Mouse (Mus musculus) right cerebral cortex, postnatal 10 days (tissue): ENCODE data around the gene Pik3cd.
A peak's percentile ranks its signal among the peaks of the same experiment; 100 is the strongest.

Experiments used
- DNase-seq, 2 experiments: peaks; one replicate each; pipeline ENCODE4 v3.0.0; 2021; ENCODE audit warnings: low spot score in 2 of 2

The Pik3cd gene

GRCm38 (mm10) chr4:149724916-149725470, 22.6 kb upstream of the Pik3cd start:
- DNase-seq: no peak

- DNase-seq: no peak
These were observed 21.7 kb upstream of the Pik3cd start for GRCm38 (mm10) chr4:149723855-149724731.

DNA sequence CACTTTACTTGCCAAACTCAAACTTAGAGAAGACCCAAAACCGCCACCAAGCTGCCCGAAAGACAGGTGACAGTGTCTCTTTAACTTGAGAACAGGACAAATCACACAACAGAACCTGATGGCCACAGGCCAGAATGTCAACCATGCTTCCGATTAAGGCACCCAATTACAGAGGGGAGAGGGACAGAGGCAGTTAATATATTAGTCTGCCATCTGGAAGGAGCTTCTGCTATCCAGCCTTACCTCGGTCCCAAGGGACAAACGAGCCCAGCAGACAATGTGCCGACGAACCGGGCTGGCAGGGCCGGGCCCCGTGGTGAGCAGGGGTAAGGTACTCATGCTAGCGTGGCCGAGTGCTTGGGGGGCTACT, 20.6 kb upstream of the Pik3cd start:
- DNase-seq: no peak

DNA sequence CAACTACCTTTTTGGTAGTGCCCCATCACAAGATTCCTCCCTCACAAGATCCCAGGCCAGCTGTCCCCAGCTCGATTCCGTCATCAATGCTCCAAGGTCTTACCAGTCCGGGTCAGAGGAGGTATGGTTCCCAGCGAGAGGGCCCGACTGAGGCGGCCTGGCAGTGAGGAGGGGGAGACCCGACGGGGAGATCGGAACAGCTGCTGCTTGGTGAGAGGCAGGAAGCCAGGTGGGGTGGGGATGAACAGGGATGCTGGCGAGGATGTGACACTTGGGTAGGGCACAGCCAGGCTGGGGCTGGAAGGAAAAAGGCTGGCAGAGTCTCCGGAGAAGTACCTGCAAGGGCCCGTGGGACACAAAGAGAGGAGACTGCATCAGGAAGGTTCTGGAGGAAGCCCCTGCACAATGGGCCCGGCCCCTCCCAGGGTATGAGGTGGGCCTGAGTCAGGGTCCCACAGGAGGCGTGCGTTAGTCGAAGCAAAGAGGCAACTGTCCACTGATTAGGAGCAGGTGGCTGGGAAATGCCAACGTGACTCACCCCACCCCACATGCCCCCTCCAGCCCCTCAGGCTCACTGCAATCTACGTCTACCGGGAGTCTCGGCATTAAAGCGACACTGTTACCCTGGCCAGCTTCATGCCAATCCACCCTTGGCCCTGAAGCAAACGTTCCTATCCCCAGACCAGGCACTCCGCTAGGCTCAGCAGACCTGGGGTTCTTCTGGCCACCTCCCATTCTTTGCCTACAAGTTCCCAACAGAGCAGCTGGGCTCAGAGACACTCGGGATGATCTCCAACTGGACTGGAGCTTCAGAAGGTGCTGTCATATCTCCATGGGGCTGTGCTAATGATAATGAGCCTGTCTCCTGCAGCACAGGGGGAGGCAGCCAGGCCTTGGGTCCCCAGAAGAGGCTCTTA, 20.0 kb upstream of the Pik3cd start:
- DNase-seq: no peak

DNA sequence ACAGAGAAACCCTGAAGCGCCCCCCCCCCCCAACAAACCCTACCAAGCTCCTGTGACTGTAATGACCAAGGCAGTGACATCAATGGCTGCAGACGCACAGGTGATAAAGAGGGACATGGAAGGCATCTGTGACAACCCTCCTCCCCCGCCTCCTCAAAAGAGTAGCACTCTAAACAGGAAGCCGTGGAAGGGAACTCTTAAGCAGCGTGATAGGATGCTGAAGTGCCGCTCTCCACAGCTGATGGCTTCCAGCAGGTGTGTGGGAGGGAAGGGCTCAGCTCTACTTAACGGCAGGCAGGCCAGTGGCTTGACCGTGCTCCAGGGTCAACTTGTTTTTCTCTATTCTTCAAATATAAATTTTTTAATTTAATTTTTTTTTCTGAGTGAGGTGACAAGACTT, 18.8 kb upstream of the Pik3cd start:
- DNase-seq: no peak

DNA sequence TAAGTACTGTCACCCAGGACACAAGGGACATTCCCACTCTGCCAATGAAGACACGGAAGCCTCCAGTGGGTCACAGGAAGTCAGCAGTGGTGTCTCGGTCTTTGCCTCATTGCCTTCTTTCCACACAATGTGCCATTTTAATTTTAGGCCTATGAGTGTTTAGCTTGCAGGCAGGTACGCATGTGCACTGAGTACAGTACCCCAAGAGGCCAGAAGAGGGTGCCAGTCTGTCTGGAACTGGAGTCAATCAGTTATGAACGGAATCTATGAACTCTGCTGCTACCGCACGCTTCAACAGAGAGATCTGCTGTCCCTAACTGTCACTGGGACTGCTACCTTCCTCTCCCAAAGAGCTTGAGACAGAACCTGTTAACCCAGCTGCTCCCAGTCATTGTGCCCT, 17.3 kb upstream of the Pik3cd start:
- DNase-seq: peak in 1 of 2 experiments; percentile 75

- no peak for DNase-seq
These were observed 12.2 kb upstream of the Pik3cd start for GRCm38 (mm10) chr4:149714542-149714941.

DNA sequence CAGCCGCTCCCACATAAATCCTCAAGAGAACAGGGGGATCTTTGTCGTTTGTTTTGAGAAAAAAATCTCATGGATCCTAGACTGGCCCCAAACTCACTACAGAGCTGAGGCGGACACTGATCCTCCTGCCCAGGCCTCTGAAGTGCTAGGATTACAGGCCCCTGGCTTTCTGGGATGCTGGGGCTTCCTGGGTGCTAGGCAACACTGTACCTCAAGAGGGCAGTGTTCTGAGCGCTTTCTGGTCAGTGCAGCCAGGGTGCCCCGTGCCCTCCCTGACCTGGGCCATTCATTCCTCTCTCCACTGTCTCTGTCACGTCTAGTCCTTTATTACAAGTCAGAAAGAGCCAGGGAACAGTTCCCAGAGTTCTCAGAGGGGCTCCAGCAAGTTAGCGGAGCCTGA, 9.6 kb upstream of the Pik3cd start:
- peak; percentile 31 to 36 for DNase-seq

- no peak for DNase-seq
These were observed 9.1 kb upstream of the Pik3cd start for GRCm38 (mm10) chr4:149711485-149711884.

DNA sequence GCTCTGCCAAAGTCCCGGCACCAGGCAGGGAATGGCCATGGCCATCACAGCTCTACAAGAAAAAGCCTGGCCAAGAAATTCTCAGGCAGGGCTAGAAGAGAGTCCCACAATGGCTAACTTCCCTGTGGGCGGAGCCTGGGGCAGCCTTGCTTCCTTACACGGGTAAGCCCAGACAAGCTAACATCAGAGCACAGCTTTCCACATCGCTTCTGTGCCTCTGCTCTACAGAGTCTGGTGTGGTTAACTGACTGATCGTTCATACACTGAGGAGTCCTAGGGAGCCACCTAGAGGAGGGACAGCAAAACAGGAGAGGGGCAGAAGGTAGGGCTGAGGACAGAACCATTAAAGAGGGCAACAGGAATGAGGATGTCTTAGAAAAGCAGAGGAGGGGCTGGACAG, 8.1 kb upstream of the Pik3cd start:
- peak; percentile 66 to 71 for DNase-seq

DNA sequence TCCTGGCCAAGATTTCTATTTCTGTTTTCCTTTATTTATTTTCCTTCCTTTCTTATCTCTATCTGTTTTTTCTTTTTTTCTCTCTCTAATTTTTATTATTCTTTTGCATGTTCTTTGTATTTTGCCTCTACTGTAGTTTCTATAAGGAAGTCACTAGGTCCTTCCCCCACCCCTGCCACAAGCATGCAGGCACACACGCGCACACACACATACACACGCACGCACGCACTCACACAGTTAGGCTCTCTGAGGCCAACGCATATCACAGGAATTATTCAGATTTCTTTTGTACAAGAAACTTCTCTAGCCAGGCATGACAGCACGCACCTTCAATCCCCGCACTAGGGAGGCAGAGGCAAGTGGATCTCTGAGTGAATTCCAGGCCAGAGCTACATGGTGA, 3.6 kb upstream of the Pik3cd start:
- no peak for DNase-seq

- DNase-seq: no peak
These were observed 2.9 kb upstream of the Pik3cd start for GRCm38 (mm10) chr4:149705298-149705697.

DNA sequence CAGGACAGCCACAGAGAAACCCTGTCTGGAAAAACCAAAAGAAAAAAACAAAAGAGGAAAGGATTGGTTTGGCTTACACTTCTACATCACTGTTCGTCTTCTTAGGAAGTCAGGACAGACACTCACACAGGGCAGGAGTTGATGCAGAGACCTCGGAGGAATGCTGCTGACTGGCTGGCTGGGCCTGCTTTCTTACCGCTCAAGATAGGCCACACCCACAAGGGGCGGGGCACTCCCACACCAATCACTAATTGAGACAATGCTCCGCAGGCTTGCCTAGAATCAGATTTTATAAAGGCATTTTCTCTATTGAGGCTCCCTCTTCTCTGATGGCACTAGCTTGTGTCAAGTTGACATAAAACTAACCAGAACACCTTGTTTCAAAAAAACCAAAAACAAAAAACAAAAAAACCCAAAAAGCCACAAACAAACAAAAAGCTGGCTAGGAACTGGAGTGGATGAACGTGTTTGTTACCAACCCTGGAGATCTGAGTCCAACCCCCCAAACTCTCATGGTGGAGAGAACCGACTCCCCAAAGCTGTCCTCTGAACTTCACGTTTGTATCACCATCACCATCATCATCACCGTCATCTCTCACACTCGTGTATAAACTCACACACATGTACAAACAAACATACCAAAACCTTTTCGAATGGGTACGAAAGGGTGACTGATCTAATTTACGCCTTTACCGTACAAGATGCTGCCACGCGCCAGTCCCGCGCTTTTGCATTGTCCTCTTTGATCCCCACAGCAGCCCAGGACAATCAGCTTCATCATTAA, 753 bp downstream of the Pik3cd start:
- DNase-seq: peak; percentile 63 to 64

DNA sequence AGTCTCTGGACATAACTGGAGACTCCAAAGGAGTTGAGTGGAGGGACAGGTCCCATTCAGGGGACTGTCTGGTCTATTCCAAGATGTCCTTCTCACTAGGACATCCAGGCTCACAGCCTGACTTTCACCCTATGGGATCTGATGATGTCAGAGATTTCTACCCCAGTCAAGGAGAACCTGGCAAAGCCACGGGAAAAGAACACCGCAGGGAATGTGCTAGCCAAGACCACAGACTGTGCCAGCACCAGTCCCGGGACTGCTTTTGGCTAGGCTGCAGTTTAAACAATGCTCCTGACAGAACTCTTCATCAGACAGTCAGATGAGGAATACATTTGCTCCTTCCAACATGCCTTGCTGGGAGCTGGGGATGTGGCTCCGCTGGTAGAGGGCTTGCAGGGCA, 2.4 kb downstream of the Pik3cd start:
- no peak for DNase-seq

GRCm38 (mm10) chr4:149698197-149698821, 4.1 kb downstream of the Pik3cd start:
- peak in 1 of 2 experiments; percentile 57 for DNase-seq

DNA sequence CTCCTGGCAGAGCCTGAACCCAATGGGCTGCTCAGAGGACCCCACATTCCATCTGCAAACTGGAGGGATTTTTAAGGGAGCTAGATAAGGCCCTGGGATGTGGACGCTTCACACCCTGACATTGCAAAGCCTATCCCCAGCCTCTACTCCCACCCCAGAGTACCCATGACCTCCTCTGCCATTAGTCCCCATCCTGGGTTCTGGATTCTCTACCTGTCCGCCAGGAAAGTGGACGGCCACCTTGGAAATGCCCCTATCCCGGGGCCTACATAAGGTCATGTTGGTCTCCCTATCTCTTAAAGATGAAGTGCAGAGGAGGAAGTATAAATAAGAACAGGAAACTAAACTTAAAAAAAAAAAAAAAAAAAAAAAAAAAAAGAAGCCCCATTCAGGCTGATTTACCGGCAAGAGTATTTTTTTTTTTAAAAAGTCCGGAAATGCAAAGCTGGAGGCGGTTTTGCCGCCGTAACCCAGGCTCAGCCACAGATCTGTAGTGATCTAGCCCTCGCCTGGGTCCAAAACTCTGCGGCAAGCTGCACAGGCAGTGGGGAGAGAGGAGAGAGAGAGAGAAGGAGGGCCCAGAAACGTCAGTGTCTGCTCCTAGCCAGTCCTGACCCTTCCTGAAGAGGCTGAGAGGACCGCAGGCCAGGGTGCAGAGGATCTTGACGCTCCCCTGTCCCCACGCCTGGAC, 4.7 kb downstream of the Pik3cd start:
- DNase-seq: no peak

DNA sequence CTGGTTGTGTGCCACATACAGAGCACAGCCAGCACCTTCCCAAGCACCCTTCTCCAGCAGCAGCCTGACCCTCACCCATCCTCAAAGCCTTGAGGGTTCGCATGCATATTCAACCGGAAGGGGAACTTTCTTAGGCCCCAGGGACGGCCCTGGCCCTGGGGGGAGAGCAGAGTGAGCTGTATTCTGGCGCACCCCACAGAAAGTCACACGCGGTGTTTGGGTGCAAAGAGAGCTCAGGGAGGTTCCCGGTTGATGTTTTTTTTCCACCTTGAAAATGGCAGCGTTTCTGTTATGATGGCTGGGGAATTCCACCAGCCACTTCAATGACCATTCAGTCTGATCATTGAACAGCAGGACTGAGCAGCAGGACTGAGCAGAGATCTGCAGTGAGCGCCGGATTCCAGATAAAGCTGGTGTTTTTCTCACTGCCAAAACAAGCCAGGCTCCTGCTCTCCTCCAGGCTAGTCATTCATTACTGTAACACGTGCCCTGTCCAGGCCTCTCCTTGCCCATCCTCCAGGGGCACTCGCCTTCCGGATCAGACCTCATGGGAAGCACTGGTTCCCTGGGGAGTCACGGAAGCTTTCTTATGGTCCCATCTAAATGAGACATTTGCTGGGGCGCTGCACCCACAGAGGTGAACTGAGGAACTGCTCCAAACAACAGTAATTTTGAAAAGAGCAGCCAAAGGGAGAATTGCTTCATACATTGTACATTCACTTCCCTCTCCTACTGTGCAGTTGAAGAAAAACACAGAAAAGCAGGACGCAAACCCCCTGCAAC, 6.0 kb downstream of the Pik3cd start:
- peak in 1 of 2 experiments; percentile 46 for DNase-seq

- DNase-seq: no peak
These were observed 11.0 kb downstream of the Pik3cd start for GRCm38 (mm10) chr4:149691368-149691767.

- DNase-seq: no peak
These were observed 11.5 kb downstream of the Pik3cd start for GRCm38 (mm10) chr4:149690828-149691280.
